Mouse (Mus musculus) heart, postnatal 14 days (tissue): Measurements from ENCODE around the gene Vmn1r170. TPM values are rescaled to one million over a fixed set of nuclear protein-coding genes. Genes with fewer than 3 reads are reported as not detected.
"Not testable (repeated sequence)": the region's sequence is repeated elsewhere in the genome, so short reads cannot be mapped to it uniquely, and the experiment has no call there.

ENCODE experiments used
- DNase-seq, 2 experiments: peaks; one replicate each; pipeline ENCODE4 v3.0.0; 2021 to 2022
- intact Hi-C: fragments of 180-260 bp; cut with DNase I; formaldehyde crosslinking; loops from one replicate; pipeline ENCODE4 v1.15.1; 2025
- long read RNA-seq, 2 experiments: library from polyadenylated mRNA; stranded (forward); transcript quantifications; one replicate each; pipeline ENCODE4 v2.0.0; 2021
- total RNA-seq, 2 experiments: library from RNA; stranded (reverse); gene quantifications; 2 replicates each; pipeline ENCODE4 v1.2.3; 2021

The Vmn1r170 gene
- total RNA-seq: not detected
- long read RNA-seq, experiment 1: 0 reads
- long read RNA-seq, experiment 2: 0 reads

DNA sequence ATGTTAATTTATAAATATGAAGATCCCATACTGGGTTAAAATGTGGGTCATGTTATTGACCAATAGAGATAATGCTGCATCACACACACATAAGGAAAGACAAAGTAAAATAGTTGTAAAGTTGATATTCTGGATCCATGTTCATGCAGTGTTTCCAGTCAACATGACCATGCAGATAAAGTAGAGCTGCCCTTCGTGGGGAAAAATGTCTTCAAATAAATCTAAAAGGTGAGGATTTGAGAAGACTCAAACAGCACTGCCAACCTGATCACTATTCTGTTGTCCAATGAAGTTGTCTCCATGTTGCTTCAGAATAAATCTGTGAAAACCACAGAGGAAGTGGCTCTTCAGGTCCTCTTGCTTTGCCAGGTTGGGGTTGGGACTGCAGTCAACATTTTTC, at the start of gene Vmn1r170:
Gene Vmn1r170 (plus strand): TSS at position 301 of the 400 bp plus-strand sequence.
- intact Hi-C loops, DNase-seq: not testable (repeated sequence)

DNA sequence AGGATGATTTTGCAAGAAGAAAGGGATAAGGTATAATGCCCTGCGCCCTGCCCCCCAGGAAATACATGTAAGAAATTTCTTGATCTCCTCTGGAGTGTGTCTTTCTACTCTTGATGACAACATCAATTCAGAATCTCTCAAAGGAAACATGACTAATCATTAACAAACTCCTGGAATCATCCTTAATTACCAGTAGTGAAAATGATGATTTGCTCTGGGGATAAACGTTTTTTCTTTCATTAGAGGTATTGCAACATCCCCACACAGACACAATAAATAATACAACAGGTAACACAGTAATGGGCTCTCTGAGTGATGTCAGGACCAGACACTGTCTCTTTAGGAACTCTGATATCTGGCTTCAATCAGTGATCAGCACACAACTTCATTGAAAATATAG, 30.7 kb upstream of the Vmn1r170 start, which contains the start of gene Vmn1r169:
Gene Vmn1r169 (plus strand): TSS at position 301 of the 400 bp plus-strand sequence.
- intact Hi-C loops, DNase-seq: not testable (repeated sequence)

DNA sequence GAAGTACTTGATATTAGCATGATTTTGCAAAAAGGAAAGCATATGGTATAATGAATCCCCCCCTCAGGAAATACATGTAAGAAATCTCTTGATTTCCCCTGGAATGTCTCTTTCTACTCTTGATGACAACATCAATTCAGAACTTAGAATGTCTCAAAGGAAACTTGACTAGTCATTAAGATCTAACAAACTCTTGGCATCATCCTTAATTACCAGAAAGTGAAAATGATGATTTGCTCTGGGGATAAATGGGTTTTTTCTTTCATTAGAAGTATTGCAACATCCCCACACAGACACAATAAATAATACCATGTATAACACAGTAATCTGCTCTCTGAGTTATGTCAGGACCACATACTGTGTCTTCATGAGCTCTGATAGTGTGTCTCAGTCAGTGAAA, 24.4 kb downstream of the Vmn1r170 start, which contains the start of gene Vmn1r171:
Gene Vmn1r171 (plus strand): TSS at position 301 of the 400 bp plus-strand sequence.
- intact Hi-C loops: no loop called here
- no peak for DNase-seq

Other genes starting within 250 kb of the Vmn1r170 start
- gene Nlrp5, start 220.3 kb upstream of the Vmn1r170 start, total RNA-seq: under 1 TPM in 1 of 2 experiments, not detected in 1; 0.12 TPM
- gene Vmn1r167, start 99.0 kb upstream of the Vmn1r170 start, total RNA-seq: not detected
- gene Vmn1r168, start 66.4 kb upstream of the Vmn1r170 start, total RNA-seq: not detected
- not detected for gene Vmn1r169, start 30.6 kb upstream of the Vmn1r170 start, total RNA-seq
- gene Vmn1r171, start 24.5 kb downstream of the Vmn1r170 start, total RNA-seq: not detected
- gene Vmn1r172, start 52.1 kb downstream of the Vmn1r170 start, total RNA-seq: not detected
- not detected for gene Vmn1r173, start 94.5 kb downstream of the Vmn1r170 start, total RNA-seq
- gene Vmn1r174, start 146.1 kb downstream of the Vmn1r170 start, total RNA-seq: not detected
- gene Vmn1r175, start 204.5 kb downstream of the Vmn1r170 start, total RNA-seq: not detected
- gene Vmn1r176, start 231.2 kb downstream of the Vmn1r170 start, total RNA-seq: not detected